Mouse (Mus musculus) midbrain, embryonic 12.5 days (tissue): ENCODE measurements around the gene Ngb. TPM values are rescaled to one million over a fixed set of nuclear protein-coding genes. Genes with fewer than 3 reads are reported as not detected.

Experiments
- ATAC-seq: fragments of 200-750 bp; cut with Nextera tagmentation; 2 replicates; pipeline ENCODE4 v1.8.0; 2017; ENCODE audit warnings: low read depth, moderate TSS enrichment, moderate library complexity; ENCODE audit not compliant: low FRiP score
- H3K27ac ChIP-seq: fragments of 300-500 bp; sonication (generic); replicated peaks from 2 replicates; pipeline ENCODE4 v1.5.1; 2016; ENCODE audit warnings: mild to moderate bottlenecking
- H3K27me3 ChIP-seq: fragments of 300-500 bp; sonication (generic); 2 replicates; pipeline ENCODE4 v1.6.1; 2016; ENCODE audit warnings: mild to moderate bottlenecking
- H3K36me3 ChIP-seq: fragments of 300-500 bp; sonication (generic); 2 replicates; pipeline ENCODE4 v1.6.1; 2016
- H3K4me1 ChIP-seq: fragments of 300-500 bp; sonication (generic); 2 replicates; pipeline ENCODE4 v1.6.1; 2016
- H3K4me2 ChIP-seq: fragments of 300-500 bp; sonication (generic); replicated peaks from 2 replicates; pipeline ENCODE4 v1.6.1; 2016; ENCODE audit warnings: mild to moderate bottlenecking, moderate library complexity
- H3K4me3 ChIP-seq: fragments of 300-500 bp; sonication (generic); 2 replicates; pipeline ENCODE4 v1.5.1; 2016; ENCODE audit warnings: mild to moderate bottlenecking
- H3K9ac ChIP-seq: fragments of 300-500 bp; sonication (generic); replicated peaks from 2 replicates; pipeline ENCODE4 v1.6.1; 2016; ENCODE audit warnings: mild to moderate bottlenecking, moderate library complexity
- H3K9me3 ChIP-seq: fragments of 300-500 bp; sonication (generic); 2 replicates; pipeline ENCODE4 v1.6.1; 2016; ENCODE audit warnings: mild to moderate bottlenecking
- WGBS: fragments of 180-500 bp; shearing (Covaris S2); methylation state at CpG from one replicate; pipeline ENCODE4 v1.1.7; 2016; 5-methylcytosine and 5-hydroxymethylcytosine counted together
- polyA plus RNA-seq: library from polyadenylated mRNA; unstranded; fragments of >200 nt; fragmentation: Nextera tagmentation; extraction: Ambion mirVana; gene quantifications from 2 replicates; pipeline ENCODE4 v1.2.1, GENCODE M21; 2016

The Ngb gene
- polyA plus RNA-seq, 1 experiment from 2014 or later, result 0.66 TPM

DNA sequence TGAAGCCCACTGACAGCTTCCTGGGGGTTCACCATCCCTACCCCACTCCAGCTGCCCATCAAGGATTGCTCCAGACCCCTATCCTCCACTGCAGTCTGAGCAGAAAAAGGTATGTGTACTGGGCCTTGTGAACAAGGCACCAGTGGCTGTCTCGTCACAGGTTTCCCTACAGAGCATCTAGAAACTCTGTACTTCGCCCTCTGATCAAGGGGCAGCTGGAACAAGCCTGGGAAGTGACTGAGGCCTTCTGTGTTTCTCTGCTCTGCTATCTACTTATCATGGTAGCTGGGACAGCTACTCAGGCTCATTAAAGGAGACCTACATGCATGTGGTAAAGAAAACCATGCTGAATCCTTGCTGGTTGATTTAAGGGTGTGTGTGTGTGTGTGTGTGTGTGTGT lies 12.6 kb downstream of the Ngb start:
- no peak for ATAC-seq
- no peaks in the 10 kb centered on the region for H3K9me3 ChIP-seq
- whole genome bisulfite sequencing, result 80% methylated on average over 2 of the region's 2 CpGs

GRCm38 (mm10) chr12:87089255-87089654 lies 13.1 kb downstream of the Ngb start:
- WGBS, result 66% methylated on average over 4 of the region's 4 CpGs
- ATAC-seq, result no peak
- H3K27me3 ChIP-seq, result 0 out of 2 replicates have a peak, but pooled peaks cover 3% of the 10 kb centered on the region
- no peaks in the 10 kb centered on the region for H3K4me1 ChIP-seq
- no peak overlapping the region for H3K27ac ChIP-seq
- H3K4me2 ChIP-seq, result no peak overlapping the region
- H3K9ac ChIP-seq, result no peak overlapping the region
- H3K36me3 ChIP-seq, result no peaks in the 10 kb centered on the region
- no peaks in the 10 kb centered on the region for H3K9me3 ChIP-seq
- H3K4me3 ChIP-seq, result no peak overlapping the region

More for the DNA sequence above, 12.6 kb downstream of the Ngb start:
- Histone ChIP-seq H3K36me3 (no peaks in the 10 kb centered on the region), H3K27me3 (0 out of 2 replicates have a peak, but pooled peaks cover 3% of the 10 kb centered on the region), H3K4me1 (no peaks in the 10 kb centered on the region), H3K9ac (no peak overlapping the region), H3K4me3 (no peak overlapping the region), H3K27ac (no peak overlapping the region), H3K4me2 (no peak overlapping the region)

GRCm38 (mm10) chr12:87088331-87088730 lies 14.0 kb downstream of the Ngb start:
- Histone ChIP-seq H3K36me3 (no peaks in the 10 kb centered on the region), H3K9me3 (no peaks in the 10 kb centered on the region), H3K9ac (no peak overlapping the region), H3K4me1 (no peaks in the 10 kb centered on the region), H3K4me2 (no peak overlapping the region), H3K27ac (no peak overlapping the region), H3K4me3 (no peak overlapping the region), H3K27me3 (0 out of 2 replicates have a peak, but pooled peaks cover 3% of the 10 kb centered on the region)
- no peak for ATAC-seq
- 47% methylated on average over 4 of the region's 4 CpGs for whole genome bisulfite sequencing

DNA sequence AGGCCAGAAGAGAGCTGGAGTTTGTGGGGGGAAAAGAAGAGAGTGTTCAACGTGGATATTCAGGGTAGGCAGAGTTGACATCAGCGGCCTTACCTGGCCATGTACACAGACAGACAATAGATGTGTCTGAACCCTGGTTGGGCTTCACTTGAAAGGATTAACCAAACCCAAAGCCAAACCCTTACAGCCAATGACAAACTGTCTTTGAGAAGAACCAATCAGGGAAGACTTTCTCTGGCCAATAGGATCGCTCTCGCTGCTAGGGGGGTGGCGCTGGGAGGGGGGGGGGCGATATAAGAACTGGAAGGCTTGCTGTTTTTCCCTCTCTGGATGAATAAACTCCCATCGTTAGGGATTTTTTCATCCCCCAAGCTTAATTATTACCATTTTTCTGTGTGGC lies 15.1 kb downstream of the Ngb start:
- no peaks in the 10 kb centered on the region for H3K4me1 ChIP-seq
- H3K36me3 ChIP-seq, result no peaks in the 10 kb centered on the region
- 66% methylated on average over 7 of the region's 7 CpGs for WGBS
- no peaks in the 10 kb centered on the region for H3K9me3 ChIP-seq
- no peak overlapping the region for H3K27ac ChIP-seq
- no peak overlapping the region for H3K4me3 ChIP-seq
- no peak overlapping the region for H3K4me2 ChIP-seq
- 0 out of 2 replicates have a peak, but pooled peaks cover 3% of the 10 kb centered on the region for H3K27me3 ChIP-seq
- no peak overlapping the region for H3K9ac ChIP-seq
- ATAC-seq, result no peak

GRCm38 (mm10) chr12:87082797-87083196 lies 19.5 kb downstream of the Ngb start:
- no peak overlapping the region for H3K4me3 ChIP-seq
- 79% methylated on average over 8 of the region's 8 CpGs for WGBS
- H3K9me3 ChIP-seq, result no peaks in the 10 kb centered on the region
- H3K4me2 ChIP-seq, result no peak overlapping the region
- no peaks in the 10 kb centered on the region for H3K4me1 ChIP-seq
- H3K27me3 ChIP-seq, result peaks cover 3% of the 10 kb centered on the region; the same call in 1 of the 2 replicates
- H3K27ac ChIP-seq, result no peak overlapping the region
- H3K36me3 ChIP-seq, result no peaks in the 10 kb centered on the region
- H3K9ac ChIP-seq, result no peak overlapping the region
- ATAC-seq, result no peak

DNA sequence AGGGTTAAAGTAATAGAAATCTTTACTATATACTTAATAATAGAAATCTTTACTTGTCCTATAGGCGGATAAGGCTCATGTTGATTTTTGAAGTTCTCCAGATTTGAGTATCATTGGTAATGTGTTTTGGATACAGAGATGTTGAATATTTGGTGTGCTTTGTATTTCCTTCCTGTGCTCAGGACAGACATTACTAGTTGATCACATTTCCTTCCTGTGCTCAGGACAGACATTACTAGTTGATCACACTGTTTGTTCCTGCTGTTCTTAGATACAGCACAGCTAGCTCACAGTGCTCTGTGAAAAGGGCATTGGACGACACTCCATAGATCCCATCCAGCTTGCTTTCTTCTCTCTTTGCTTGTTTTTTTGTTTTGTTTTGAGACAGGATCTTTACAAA lies 25.7 kb downstream of the Ngb start:
- no peaks in the 10 kb centered on the region for H3K9me3 ChIP-seq
- H3K4me3 ChIP-seq, result no peak overlapping the region
- no peaks in the 10 kb centered on the region; the same call in 1 of the 2 replicates for H3K27me3 ChIP-seq
- no peaks in the 10 kb centered on the region for H3K4me1 ChIP-seq
- no peak overlapping the region for H3K27ac ChIP-seq
- no peak overlapping the region for H3K9ac ChIP-seq
- H3K4me2 ChIP-seq, result no peak overlapping the region
- no peak for ATAC-seq
- H3K36me3 ChIP-seq, result no peaks in the 10 kb centered on the region
- 82% methylated on average over 2 of the region's 2 CpGs for WGBS

GRCm38 (mm10) chr12:87070520-87070919 lies 31.8 kb downstream of the Ngb start:
- no peaks in the 10 kb centered on the region for H3K36me3 ChIP-seq
- no peak overlapping the region for H3K4me2 ChIP-seq
- no peak overlapping the region for H3K9ac ChIP-seq
- no peak overlapping the region for H3K4me3 ChIP-seq
- H3K27ac ChIP-seq, result no peak overlapping the region
- no peaks in the 10 kb centered on the region for H3K9me3 ChIP-seq
- 71% methylated on average over 5 of the region's 5 CpGs for WGBS
- no peak for ATAC-seq
- H3K4me1 ChIP-seq, result no peaks in the 10 kb centered on the region
- no peaks in the 10 kb centered on the region; the same call in none of the 2 replicates for H3K27me3 ChIP-seq

GRCm38 (mm10) chr12:87066429-87066828 lies 35.9 kb downstream of the Ngb start:
- H3K9ac ChIP-seq, result no peak overlapping the region
- H3K27ac ChIP-seq, result no peak overlapping the region
- H3K9me3 ChIP-seq, result no peaks in the 10 kb centered on the region
- 90% methylated on average over 5 of the region's 5 CpGs for WGBS
- no peak overlapping the region for H3K4me2 ChIP-seq
- H3K36me3 ChIP-seq, result no peaks in the 10 kb centered on the region
- H3K4me1 ChIP-seq, result no peaks in the 10 kb centered on the region
- H3K27me3 ChIP-seq, result no peaks in the 10 kb centered on the region; the same call in none of the 2 replicates
- ATAC-seq, result no peak
- no peak overlapping the region for H3K4me3 ChIP-seq

GRCm38 (mm10) chr12:87065446-87065845 lies 36.9 kb downstream of the Ngb start:
- Histone ChIP-seq H3K36me3 (no peaks in the 10 kb centered on the region), H3K27me3 (no peaks in the 10 kb centered on the region; the same call in 1 of the 2 replicates), H3K4me3 (no peak overlapping the region), H3K9ac (no peak overlapping the region), H3K9me3 (no peaks in the 10 kb centered on the region), H3K4me1 (no peaks in the 10 kb centered on the region), H3K27ac (no peak overlapping the region), H3K4me2 (no peak overlapping the region)
- no peak for ATAC-seq
- WGBS, result 90% methylated on average over 11 of the region's 11 CpGs

GRCm38 (mm10) chr12:87057066-87057465 lies 45.3 kb downstream of the Ngb start:
- H3K27me3 ChIP-seq, result peaks cover 17% of the 10 kb centered on the region
- 78% methylated on average over 17 of the region's 17 CpGs for WGBS

DNA sequence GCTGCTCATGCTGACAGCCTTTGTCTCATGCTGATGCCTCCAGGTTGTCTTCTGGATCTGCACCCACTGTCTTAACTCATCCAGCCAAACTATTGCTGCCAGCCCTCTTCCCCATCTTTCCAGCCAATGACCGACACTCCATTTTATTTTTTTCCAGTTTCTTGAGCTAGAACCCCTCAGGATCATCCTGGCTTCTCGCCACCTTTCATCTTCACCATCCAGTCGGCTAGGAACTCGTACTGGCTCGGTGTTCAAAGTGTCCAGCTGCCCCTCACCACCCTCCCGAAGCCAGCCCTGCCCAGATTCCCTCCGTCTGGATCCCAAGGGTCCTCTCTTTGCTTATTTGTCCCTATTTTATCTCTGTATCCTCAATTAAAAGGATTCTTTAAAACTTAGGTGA lies 47.5 kb downstream of the Ngb start:
- Histone ChIP-seq H3K27me3 (peaks cover 17% of the 10 kb centered on the region), H3K9ac (no peak overlapping the region), H3K4me3 (no peak overlapping the region), H3K9me3 (no peaks in the 10 kb centered on the region), H3K4me1 (no peaks in the 10 kb centered on the region), H3K27ac (no peak overlapping the region), H3K4me2 (no peak overlapping the region), H3K36me3 (no peaks in the 10 kb centered on the region)
- 83% methylated on average over 7 of the region's 7 CpGs for WGBS
- no peak for ATAC-seq

More at GRCm38 (mm10) chr12:87057066-87057465, 45.3 kb downstream of the Ngb start:
- Histone ChIP-seq H3K4me1 (no peaks in the 10 kb centered on the region), H3K4me3 (no peak overlapping the region), H3K9ac (no peak overlapping the region), H3K4me2 (no peak overlapping the region), H3K9me3 (no peaks in the 10 kb centered on the region), H3K36me3 (no peaks in the 10 kb centered on the region), H3K27ac (no peak overlapping the region)
- ATAC-seq, result no peak

DNA sequence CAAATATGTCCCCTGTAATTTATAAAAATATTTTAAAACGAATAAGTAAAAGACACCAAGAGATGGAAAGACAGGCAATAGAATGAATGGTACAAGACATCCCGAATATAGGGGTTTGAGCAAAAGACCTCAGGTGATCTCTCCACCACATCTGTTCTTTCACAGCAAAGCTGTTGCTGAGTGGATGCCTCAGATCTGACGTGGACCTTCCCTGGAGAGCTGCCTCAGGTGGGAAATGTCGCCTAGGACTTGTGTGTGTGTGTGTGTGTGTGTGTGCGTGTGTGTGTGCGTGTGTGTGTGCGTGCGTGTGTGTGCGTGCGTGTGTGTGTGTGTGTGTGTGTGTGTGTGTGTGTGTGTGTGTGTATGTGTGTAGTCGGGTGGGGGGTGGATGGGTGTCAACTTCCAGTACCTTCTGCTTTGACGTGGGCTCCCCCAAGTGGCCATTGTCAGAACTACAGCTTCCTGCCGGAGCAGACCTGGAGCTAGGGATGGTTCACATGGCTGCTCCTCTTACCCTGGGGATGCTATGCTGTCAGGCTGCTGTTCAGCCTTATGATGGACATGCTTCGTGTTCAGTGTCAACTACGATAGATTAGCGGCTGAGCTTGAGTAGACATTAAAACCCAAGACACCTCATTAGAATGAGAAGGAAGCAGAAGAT lies 49.5 kb downstream of the Ngb start:
- Histone ChIP-seq H3K27ac (no peak overlapping the region), H3K9me3 (no peaks in the 10 kb centered on the region), H3K36me3 (no peaks in the 10 kb centered on the region), H3K4me3 (no peak overlapping the region), H3K4me1 (no peaks in the 10 kb centered on the region), H3K4me2 (no peak overlapping the region), H3K9ac (no peak overlapping the region), H3K27me3 (peaks cover 17% of the 10 kb centered on the region)
- 28% methylated on average over 15 of the region's 16 CpGs for WGBS
- ATAC-seq, result peak; percentile 41; the same call in 1 of the 2 replicates

DNA sequence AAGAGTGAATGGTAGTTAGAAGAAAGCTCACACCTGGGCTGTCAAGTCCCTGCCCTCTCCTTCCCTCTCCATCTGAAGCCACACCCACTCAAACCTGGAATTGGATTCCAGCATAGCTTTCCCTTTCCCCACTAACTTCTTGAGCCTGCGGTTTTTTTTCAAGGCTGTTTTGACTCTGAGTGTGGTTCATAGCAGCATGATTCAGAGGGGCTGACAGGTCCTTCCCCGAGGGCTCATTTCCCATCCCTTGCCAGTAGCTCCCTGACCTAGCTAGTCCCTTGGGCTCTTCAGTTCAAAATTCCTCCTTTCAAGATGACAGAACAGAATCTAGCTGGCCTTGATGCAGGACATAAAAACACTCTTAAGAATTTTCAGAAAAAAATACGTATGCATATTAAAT lies 54.8 kb downstream of the Ngb start:
- ATAC-seq, result no peak
- Histone ChIP-seq H3K9me3 (no peaks in the 10 kb centered on the region), H3K9ac (no peak overlapping the region), H3K4me1 (peaks cover 14% of the 10 kb centered on the region), H3K27ac (no peak overlapping the region), H3K4me3 (no peak overlapping the region), H3K27me3 (no peaks in the 10 kb centered on the region; the same call in 1 of the 2 replicates), H3K4me2 (no peak overlapping the region), H3K36me3 (no peaks in the 10 kb centered on the region)
- WGBS, result 60% methylated on average over 3 of the region's 3 CpGs
